Mouse (Mus musculus): ENCODE results near the gene Ccdc148. TPM values are rescaled to one million over a fixed set of nuclear protein-coding genes. Genes with fewer than 3 reads are reported as not detected.

The Ccdc148 gene
- total and polyA plus RNA-seq, 3 experiments = not detected

DNA sequence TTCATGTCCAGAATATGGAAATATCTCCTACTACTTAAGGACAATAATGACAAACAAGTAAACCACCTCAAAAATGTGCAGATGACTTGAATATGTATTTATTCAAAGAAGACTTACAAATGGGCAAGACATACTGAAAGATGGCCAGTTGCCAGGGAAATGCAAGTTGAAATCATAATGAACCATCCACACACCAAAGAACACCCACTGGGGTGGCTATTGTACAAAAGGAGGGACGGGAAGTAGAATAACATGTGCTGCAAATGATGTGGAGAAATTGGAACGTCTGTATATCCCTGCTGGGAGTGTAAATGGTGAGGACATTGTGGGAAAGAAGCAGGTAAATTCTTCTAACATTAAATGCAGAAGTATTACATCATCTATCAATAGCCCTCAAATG lies 347.5 kb downstream of the Ccdc148 start:
- Histone ChIP-seq H3K27ac (ENCODE audit: control insufficient read depth, low read depth, low read length) (no peak overlapping the region), H3K9me3 (replicated peaks; ENCODE audit: insufficient read depth, low read length) (no peaks in the 10 kb centered on the region), H3K36me3 (ENCODE audit: control insufficient read depth in 1 of 2, insufficient read depth in 2 of 2, low read length in 2 of 2) (no peaks in the 10 kb centered on the region), H3K27me3 (ENCODE audit: control insufficient read depth in 1 of 2, insufficient read depth in 2 of 2, low read length in 2 of 2) (no peaks in the 10 kb centered on the region), H3K79me2 (ENCODE audit: control insufficient read depth, insufficient read depth, low read length, poor library complexity) (no peaks in the 10 kb centered on the region), H3K9ac (ENCODE audit: control insufficient read depth, low read depth, low read length, poor library complexity, severe bottlenecking) (no peak overlapping the region), H3K4me3 (ENCODE audit: control insufficient read depth in 1 of 2, insufficient read depth in 1 of 2, low read depth in 2 of 2, low read length in 2 of 2) (no peak overlapping the region), H3K4me1 (ENCODE audit: control insufficient read depth in 1 of 2, insufficient read depth in 2 of 2, low read length in 2 of 2) (no peaks in the 10 kb centered on the region)
- no peak for TF ChIP-seq EP300 (IDR thresholded peaks at IDR 0.05; ENCODE audit: low read depth in 1 of 2, low read length in 2 of 2)
- TF ChIP-seq TCF12 (IDR thresholded peaks at IDR 0.05; ENCODE audit: low read depth, low read length) = no peak
- no peak for TF ChIP-seq CTCF (IDR thresholded peaks at IDR 0.05 in 2 of 3, conservative IDR thresholded peaks at IDR 0.05 in 1 of 3; ENCODE audit: control insufficient read depth in 1 of 3, insufficient read depth in 1 of 3, low read depth in 2 of 3, low read length in 3 of 3, poor library complexity in 1 of 3, severe bottlenecking in 1 of 3)
- no peak for TF ChIP-seq POLR2A (IDR thresholded peaks at IDR 0.05; ENCODE audit: control insufficient read depth in 1 of 2, insufficient read depth in 1 of 2, low read depth in 1 of 2, low read length in 2 of 2, poor library complexity in 1 of 2)
- no peak for TF ChIP-seq MAZ (IDR thresholded peaks at IDR 0.05; ENCODE audit: low read depth, low read length)
- TF ChIP-seq KAT2A (conservative IDR thresholded peaks at IDR 0.05; ENCODE audit: low read depth, low read length) = no peak
- TF ChIP-seq UBTF (IDR thresholded peaks at IDR 0.05; ENCODE audit: borderline replicate concordance, insufficient read depth, low read depth, low read length) = no peak
- TF ChIP-seq MEF2A (IDR thresholded peaks at IDR 0.05; ENCODE audit: extremely low read depth, insufficient replicate concordance, low read depth, low read length, poor library complexity, severe bottlenecking) = no peak
- no peak for TF ChIP-seq BHLHE40 (IDR thresholded peaks at IDR 0.05; ENCODE audit: borderline replicate concordance, low read depth, low read length)
- no peak for TF ChIP-seq MXI1 (IDR thresholded peaks at IDR 0.05; ENCODE audit: low read depth, low read length)
- TF ChIP-seq JUND (IDR thresholded peaks at IDR 0.05; ENCODE audit: low read depth, low read length) = no peak
- no peak for TF ChIP-seq ZNF384 (IDR thresholded peaks at IDR 0.05; ENCODE audit: low read depth, low read length)
- no peak for TF ChIP-seq TBP (IDR thresholded peaks at IDR 0.05; ENCODE audit: low read depth, low read length)
- TF ChIP-seq GATA1 (IDR thresholded peaks at IDR 0.05; ENCODE audit: low read depth, low read length) = no peak
- TF ChIP-seq USF1 (IDR thresholded peaks at IDR 0.05; ENCODE audit: low read depth, low read length) = no peak
- no peak for TF ChIP-seq POLR2AphosphoS5 (IDR thresholded peaks at IDR 0.05; ENCODE audit: borderline replicate concordance, low read depth, low read length)
- TF ChIP-seq SMC3 (IDR thresholded peaks at IDR 0.05; ENCODE audit: low read depth, low read length) = no peak
- DNase-seq (ENCODE audit: low read depth, low spot score) = no peak

DNA sequence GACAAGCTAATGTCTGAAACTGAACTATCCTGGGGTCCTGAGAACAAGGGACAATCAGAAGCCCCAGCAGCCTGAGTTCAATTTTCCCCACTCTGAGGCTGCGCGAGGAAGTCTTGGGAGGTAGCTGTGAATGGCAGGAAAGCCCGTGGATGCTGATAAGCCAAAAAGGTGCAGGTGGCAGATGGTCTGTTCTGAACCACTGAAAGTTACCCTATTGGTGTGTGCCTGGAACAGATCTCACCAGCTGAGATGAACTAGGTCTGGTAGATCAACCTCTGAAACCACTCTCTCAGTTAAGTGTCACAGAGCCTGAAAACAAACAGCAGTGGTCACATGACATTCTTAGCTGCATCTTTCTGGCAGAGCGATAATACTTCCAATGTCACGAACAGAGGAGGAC lies 360.9 kb downstream of the Ccdc148 start:
- no peaks in the 10 kb centered on the region for H3K4me1 ChIP-seq (ENCODE audit: control insufficient read depth in 1 of 2, insufficient read depth in 2 of 2, low read length in 2 of 2)
- no peak overlapping the region for H3K4me3 ChIP-seq (ENCODE audit: control insufficient read depth in 1 of 2, insufficient read depth in 1 of 2, low read depth in 2 of 2, low read length in 2 of 2)
- no peaks in the 10 kb centered on the region for H3K27me3 ChIP-seq (ENCODE audit: control insufficient read depth in 1 of 2, insufficient read depth in 2 of 2, low read length in 2 of 2)
- no peak overlapping the region for H3K27ac ChIP-seq (ENCODE audit: control insufficient read depth, low read depth, low read length)
- TF ChIP-seq RCOR1 (IDR thresholded peaks at IDR 0.05; ENCODE audit: low read depth, low read length) = no peak
- no peak for TF ChIP-seq ETS1 (IDR thresholded peaks at IDR 0.05; ENCODE audit: low read depth, low read length)
- TF ChIP-seq KAT2A (conservative IDR thresholded peaks at IDR 0.05; ENCODE audit: low read depth, low read length) = no peak
- no peak for TF ChIP-seq MEF2A (IDR thresholded peaks at IDR 0.05; ENCODE audit: extremely low read depth, insufficient replicate concordance, low read depth, low read length, poor library complexity, severe bottlenecking)
- no peak for TF ChIP-seq GATA1 (IDR thresholded peaks at IDR 0.05; ENCODE audit: low read depth, low read length)
- no peak for TF ChIP-seq UBTF (IDR thresholded peaks at IDR 0.05; ENCODE audit: borderline replicate concordance, insufficient read depth, low read depth, low read length)
- TF ChIP-seq HCFC1 (IDR thresholded peaks at IDR 0.05; ENCODE audit: low read depth, low read length) = no peak
- no peak for TF ChIP-seq USF2 (IDR thresholded peaks at IDR 0.05; ENCODE audit: borderline replicate concordance in 1 of 2, insufficient read depth in 1 of 2, low read depth in 1 of 2, low read length in 2 of 2)
- TF ChIP-seq MYC (IDR thresholded peaks at IDR 0.05; ENCODE audit: low read depth, low read length) = no peak
- no peak for TF ChIP-seq ZKSCAN1 (IDR thresholded peaks at IDR 0.05; ENCODE audit: low read depth, low read length)
- no peak for TF ChIP-seq TAL1 (IDR thresholded peaks at IDR 0.05; ENCODE audit: low read length)
- TF ChIP-seq GABPA (IDR thresholded peaks at IDR 0.05; ENCODE audit: low read depth, low read length) = no peak
- TF ChIP-seq ZNF384 (IDR thresholded peaks at IDR 0.05; ENCODE audit: low read depth, low read length) = no peak
- no peak for TF ChIP-seq SIN3A (IDR thresholded peaks at IDR 0.05; ENCODE audit: low read length)
- H3K79me2 ChIP-seq (ENCODE audit: control insufficient read depth, insufficient read depth, low read length, poor library complexity) = no peaks in the 10 kb centered on the region
- DNase-seq (ENCODE audit: low read depth, low spot score) = no peak
- no peak overlapping the region for H3K9ac ChIP-seq (ENCODE audit: control insufficient read depth, low read depth, low read length, poor library complexity, severe bottlenecking)
- H3K36me3 ChIP-seq (ENCODE audit: control insufficient read depth in 1 of 2, insufficient read depth in 2 of 2, low read length in 2 of 2) = no peaks in the 10 kb centered on the region
- H3K9me3 ChIP-seq (replicated peaks; ENCODE audit: insufficient read depth, low read length) = no peaks in the 10 kb centered on the region

Data from MEL (cell line).